Mouse (Mus musculus): ENCODE data around the gene Spon1.

The Spon1 gene

DNA sequence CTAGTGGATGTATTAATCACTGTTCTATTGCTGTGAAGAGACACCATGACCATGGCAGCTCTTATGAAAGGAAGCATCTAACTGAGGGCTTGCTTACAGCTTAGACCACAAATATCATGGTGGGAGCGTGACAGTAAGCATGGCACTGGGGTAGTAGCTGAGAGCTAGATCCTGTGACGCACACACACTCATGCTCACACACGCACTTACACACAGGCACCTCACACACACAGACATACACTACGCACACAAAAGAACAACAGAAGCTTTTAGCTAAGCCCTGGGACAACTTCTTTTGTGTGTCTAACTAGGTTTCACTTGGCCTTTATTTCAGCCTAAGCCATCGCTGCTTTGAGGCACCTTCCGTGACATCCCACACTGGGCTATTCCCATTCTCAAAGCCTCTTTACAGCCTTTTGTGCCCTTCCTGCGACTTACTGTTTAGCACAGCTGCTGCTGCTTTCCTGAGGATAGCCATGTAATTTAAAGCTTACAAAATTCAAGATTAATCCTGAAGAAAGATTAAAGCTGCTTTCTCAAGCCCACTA, 138.6 kb downstream of the Spon1 start:
- no peak for DNase-seq (ENCODE audit: low spot score)

GRCm38 (mm10) chr7:113909161-113909825, 143.5 kb downstream of the Spon1 start:
- no peak for DNase-seq (ENCODE audit: low spot score)

- DNase-seq (ENCODE audit: low spot score): no peak
Observed at GRCm38 (mm10) chr7:113910856-113911255, 145.1 kb downstream of the Spon1 start.

DNA sequence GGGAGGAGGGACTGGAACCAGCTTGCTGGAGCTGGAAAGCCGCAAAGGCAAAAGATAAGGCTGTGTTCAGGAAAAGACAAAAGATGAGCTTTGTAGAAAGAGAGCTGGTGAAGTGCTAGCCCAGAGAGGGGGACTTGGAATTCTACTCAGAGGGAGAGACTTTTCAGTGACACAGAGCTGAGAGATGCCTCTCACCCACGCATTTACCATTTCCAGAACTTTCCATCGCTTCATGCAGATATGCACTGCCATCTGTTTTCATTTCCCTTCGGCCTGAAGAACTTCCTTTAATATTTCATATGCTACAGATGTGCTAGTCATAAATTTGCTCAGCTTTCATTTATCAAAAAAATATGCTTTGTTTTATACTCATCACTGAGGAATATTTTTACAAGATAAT, 150.1 kb downstream of the Spon1 start:
- no peak for DNase-seq (ENCODE audit: low spot score)

- DNase-seq (ENCODE audit: low spot score): no peak
Observed at GRCm38 (mm10) chr7:113918916-113919315, 153.1 kb downstream of the Spon1 start.

- no peak for DNase-seq (ENCODE audit: low spot score)
Observed at GRCm38 (mm10) chr7:113919505-113919904, 153.7 kb downstream of the Spon1 start.

- no peak for DNase-seq (ENCODE audit: low spot score)
Observed at GRCm38 (mm10) chr7:113920056-113920455, 154.3 kb downstream of the Spon1 start.

DNA sequence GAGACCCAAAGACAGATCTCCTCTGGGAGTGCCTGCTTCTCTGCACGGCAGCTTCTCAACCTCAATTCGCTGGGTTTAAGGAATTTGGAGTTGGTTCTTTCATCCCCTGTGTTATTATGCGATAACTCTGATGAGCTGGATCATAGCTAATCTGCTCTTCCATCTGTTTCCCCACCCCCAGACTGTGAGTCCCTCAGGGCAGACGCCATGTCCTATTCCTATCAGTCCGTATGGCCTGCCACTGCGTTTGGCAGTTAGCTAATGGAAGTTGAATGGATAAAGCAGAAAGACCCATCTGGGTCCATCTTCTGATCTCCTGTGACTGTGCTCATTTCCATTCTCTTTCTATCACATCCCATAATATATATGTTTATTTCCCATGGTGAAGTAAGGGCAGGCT, 158.8 kb downstream of the Spon1 start:
- no peak for DNase-seq (ENCODE audit: low spot score)

- no peak for DNase-seq (ENCODE audit: low spot score)
Observed at GRCm38 (mm10) chr7:113950888-113951287, 185.1 kb downstream of the Spon1 start.

- DNase-seq (ENCODE audit: low spot score): no peak
Observed at GRCm38 (mm10) chr7:113955431-113955830, 189.6 kb downstream of the Spon1 start.

- DNase-seq (ENCODE audit: low spot score): no peak
Observed at GRCm38 (mm10) chr7:113960841-113961499, 195.2 kb downstream of the Spon1 start.

DNA sequence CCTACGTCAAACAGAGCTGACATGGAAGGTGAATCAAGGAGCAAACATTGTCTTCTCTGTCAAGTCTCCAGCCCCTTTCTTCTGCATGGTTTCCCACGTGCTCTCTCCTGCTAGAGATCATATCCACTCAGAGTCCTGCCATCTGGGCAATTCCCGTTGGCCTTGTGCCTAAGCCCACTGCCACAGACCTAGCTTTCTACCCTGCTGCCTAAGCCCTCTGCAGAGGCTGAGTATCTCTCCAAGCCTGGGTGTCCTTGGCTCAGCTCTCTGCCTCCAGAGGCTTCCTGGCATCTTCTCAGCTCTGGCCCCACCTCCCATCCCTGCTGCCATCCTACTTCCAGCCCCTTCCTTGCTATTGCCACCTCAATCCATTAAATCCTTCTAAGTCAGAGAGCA, 195.7 kb downstream of the Spon1 start:
- no peak for DNase-seq (ENCODE audit: low spot score)

- DNase-seq (ENCODE audit: low spot score): no peak
Observed at GRCm38 (mm10) chr7:113962078-113962477, 196.3 kb downstream of the Spon1 start.

DNA sequence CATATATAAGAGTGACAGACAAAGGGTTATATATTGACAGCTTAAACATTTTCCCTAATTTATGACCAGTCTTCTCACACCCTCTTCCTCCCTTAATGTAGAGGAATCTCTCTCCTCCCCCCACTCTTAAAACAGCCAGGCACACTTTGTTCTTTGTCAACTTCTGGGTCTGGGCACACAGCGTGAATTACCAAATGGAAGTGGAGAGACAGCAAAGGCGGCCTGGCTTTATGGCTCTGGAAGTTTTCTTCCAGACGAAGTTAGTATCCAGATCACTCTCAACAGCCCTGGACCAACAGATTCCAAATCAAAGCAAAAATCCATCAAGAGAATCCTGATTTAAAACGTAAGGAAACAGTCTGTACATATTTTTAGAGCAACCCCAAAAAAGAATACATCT, 198.0 kb downstream of the Spon1 start:
- no peak for DNase-seq (ENCODE audit: low spot score)

GRCm38 (mm10) chr7:113965625-113966024, 199.8 kb downstream of the Spon1 start:
- no peak for DNase-seq (ENCODE audit: low spot score)

DNA sequence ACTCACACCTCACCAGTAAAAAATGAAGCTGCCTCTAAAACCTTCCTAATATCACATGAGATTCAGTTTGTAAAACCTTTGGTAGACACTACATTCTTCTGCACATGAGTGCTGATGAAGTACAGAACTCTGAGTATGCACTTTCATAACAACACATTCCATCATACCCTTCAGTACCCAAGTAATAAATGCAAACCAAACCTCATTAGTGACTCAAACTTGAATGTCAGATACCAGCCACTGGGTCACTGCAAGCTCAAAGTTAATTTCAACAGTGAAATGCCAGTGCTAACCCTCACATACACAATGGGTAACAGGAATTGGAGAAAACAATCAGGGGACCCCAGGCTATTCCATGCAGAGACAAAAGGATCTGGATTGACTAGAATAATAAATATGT, 203.4 kb downstream of the Spon1 start:
- no peak for DNase-seq (ENCODE audit: low spot score)

DNA sequence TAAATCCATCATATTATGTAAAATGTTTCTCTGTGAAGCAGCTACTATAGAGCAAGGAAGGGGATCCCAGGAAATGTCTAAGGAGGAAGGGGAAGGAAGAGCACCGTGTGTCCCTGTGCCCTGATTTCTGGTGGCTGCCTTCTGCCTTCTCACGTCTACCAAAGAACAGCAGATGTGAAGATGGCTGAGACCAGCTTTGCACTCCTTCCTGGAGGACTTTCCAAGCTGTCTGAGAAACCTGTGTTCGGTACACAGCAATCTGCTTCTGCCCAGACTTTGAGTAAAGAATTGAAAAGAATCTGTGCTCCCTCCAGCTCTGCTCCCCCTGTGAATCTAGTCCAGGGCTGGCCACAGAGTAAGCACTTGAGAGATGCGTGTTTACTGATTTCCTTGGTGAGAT, 206.7 kb downstream of the Spon1 start:
- no peak for DNase-seq (ENCODE audit: low spot score)

DNA sequence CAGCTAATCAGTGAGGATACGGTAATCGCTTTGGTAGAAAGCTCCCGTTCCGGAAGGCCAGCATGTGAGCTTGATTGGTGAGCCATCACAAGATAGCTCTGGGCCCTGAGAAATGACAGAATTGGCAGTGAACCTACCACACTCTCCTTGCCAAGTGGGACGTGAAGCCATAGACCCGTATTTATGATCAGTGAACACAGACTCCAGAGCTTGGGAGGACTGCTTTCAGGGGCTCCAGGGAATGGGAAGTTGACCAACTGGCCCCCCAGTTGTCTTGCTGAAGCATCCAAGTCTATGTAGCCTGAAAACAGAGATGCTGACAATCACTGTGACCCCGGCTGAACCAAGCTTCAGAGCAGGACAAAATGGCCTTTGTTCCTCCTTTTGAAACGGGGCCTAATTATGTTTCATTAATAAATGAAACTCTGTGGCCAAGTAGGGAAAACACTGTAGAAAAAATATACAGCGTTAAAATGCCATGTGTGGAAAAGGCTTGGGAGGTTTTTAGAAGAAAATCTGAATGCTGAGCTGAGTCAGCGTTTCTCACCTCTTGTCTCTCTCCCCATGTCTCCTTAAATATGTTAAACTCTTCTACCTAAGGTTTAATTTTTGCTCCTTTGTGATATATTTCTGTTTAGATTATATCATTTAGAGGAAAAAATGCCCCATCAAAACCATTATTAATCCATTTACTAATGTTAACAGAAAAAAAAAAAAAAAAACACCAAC, 220.8 kb downstream of the Spon1 start:
- no peak for DNase-seq (ENCODE audit: low spot score)

DNA sequence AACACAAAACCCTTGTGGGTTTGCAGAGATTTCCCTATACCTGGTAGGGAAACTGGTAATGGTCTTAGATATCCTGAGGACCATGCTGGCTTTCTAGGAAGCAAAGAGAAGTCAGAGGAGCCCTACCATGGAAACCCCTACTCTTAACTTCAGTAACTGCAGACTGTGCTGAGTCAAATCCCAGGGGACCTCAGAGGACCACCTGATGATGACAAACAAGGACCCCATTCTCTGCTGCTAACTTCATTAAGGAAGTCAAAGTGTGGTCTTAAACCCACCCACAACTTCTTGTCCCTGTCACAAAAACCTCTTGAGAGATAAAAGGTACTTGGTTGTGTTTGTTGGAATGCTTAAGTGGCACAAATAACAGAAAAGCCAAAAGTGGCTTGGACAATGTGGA, 222.4 kb downstream of the Spon1 start:
- no peak for DNase-seq (ENCODE audit: low spot score)

DNA sequence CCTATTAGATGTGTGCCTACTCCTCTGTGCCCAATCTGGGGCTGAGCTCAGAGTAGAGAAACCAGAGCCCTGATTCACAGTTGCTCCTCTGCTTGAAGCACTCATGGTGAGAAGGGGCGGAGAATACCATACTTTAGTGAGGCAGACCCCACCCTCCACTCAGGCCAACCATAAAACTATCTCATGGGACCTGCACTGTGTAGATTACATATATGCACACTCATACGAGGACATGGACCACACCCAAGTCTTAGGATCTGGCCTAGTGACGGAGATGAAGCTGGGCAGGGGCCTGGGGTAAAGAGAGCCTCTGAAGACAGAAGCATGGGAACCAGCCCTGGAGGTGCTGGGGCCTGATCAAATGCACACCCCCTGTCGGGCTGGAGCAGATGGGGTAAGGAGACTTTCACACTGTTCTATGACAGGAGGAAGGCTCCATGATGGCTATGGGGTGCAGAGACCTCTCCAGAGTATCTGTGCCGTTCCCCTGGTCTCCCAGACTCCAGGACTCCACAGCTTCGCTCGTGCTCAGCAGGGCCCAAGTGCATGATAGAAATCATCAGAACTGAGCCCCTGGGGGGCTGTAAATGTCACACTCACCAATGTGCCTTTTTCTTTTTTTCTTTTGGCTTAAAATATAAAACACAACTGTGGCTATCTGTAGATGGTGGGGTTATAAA, 232.0 kb downstream of the Spon1 start:
- DNase-seq (ENCODE audit: low spot score): no peak

DNA sequence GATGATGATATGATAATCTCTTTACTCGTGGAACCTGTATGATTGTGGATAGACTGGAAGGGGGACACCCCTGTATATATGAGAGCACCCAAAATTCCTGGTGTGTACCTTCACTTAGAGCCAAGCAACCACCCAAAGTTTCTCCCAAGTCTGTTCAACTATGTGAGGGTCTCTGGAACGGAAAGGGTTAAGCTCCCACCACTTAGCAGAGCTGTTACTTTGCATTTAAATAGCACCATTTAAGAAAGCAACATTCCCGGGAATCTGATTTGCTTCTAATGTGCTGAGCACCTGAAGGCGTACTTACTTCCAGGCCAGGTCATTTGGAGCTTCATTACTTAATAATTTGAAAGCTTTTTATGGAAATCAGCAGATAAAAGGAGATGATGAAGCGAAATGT, 238.4 kb downstream of the Spon1 start:
- DNase-seq (ENCODE audit: low spot score): no peak

DNA sequence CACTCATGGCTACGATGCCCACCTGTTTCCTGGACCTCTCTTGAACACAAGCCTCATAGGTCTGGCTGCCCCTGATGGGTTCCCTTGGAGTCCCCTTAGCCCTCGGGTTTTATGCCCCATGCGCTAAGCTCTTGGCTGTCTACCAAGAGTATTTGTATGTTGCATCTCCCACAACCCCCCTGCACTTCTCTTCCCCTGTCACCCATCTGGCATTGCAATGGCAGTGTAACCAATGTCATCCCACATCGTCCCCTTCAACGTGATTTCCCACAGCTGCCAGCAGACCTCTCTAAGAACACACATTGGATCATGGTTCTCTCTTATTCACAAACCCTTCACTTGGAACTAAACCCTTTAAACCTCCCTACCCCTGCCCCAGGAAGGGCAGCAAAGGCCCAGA, 239.7 kb downstream of the Spon1 start:
- DNase-seq (ENCODE audit: low spot score): no peak

DNA sequence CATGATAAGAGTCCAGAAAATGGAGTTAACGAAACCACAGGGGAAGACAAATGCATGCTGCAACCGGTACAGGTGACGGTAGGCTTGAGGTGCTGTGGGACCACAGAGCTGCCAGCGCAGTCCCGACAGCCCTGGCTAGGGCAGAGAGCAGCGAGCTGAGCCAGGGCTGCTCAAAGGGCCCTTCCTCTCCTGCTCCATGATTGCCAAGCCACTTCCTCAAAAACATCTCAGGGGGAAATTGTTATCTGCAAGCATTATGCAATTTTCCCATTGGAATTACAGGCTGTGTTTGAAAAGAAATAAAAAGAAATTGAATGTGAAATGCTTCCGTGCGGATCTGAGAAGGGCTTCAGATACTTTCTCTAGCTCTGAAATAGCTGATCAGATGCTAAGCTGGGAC, 240.7 kb downstream of the Spon1 start:
- no peak for DNase-seq (ENCODE audit: low spot score)
